Mouse (Mus musculus): ENCODE measurements around the gene Dennd5a. TPM values are rescaled to one million over a fixed set of nuclear protein-coding genes. Genes with fewer than 3 reads are reported as not detected.

Gene Dennd5a
- 10 to 100 TPM; 34.2 to 42.1 TPM for polyA plus RNA-seq (2017; shearing (Covaris generic))

GRCm38 (mm10) chr7:109959716-109960612 lies at the start of gene Dennd5a:
Dennd5a (minus strand) TSS chr7:109960470.

DNA sequence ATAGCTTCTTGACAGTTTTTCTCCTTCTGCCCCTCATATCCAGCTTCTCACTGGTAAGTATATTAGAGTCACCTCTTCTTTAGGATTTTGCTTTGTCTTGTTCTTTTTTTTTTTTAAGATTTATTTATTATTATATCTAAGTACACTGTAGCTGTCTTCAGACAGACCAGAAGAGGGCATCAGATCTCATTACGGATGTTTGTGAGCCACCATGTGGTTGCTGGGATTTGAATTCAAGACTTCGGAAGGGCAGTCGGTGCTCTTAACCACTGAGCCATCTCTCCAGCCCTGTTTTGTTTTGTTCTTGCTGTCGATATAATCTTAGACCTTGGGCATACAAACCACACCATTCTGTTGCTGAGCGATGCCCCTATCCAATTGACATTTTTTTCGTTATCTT lies 26.5 kb upstream of the Dennd5a start, which contains the start of gene Tmem41b:
Gene Tmem41b (minus strand): TSS at position 155 of the 400 bp plus-strand sequence.

DNA sequence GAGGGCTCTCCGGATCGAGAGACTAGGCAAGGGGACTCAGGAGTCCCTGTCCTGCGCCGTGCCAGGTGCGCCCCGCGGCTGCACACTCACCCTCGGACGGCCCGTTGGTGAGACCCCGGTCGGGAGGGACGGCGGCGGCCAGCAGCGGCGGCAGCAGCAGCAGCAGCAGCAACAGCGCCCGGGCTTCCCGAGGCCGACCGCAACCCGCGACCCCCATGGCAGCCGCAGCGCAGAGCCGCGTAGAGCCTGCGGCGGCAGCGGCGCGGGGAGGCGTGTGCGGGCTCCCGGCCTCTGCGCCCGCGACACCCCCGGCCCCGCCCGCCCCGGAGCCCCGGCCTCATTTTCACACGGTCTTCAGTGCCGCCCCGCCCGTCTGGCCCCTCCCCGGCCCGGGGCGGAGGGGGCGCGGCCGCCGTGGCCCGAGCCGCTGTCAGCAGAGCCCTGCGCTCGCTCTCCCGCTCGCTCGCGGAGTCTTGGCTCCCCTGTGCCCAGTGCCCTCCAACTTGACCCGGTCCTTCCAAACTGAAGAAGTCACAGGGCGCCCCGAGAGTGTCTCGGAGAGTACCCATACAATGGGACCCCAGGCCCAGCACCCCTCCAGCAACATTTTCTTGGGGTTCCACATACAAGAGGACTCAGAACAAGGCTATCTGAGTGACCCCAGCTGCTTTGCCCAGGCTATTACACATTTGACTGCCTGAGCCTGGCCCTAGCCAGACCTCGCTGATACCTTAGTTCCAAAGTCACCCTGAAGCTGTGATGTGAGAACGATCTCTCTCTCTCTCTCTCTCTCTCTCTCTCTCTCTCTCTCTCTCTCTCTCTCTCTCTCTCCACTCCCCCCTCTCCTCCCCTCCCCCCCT lies 94.7 kb downstream of the Dennd5a start, which contains the start of gene Scube2:
Gene Scube2 (minus strand): TSS at position 310 of the 860 bp plus-strand sequence.

Other genes with a start within 250 kb of the Dennd5a start
- gene BC051019, start 236.6 kb downstream of the Dennd5a start, polyA plus RNA-seq (2017; shearing (Covaris generic)), result under 1 TPM in 1 of 2 experiments, not detected in 1; 0.25 TPM
- gene Ascl3, start 228.7 kb downstream of the Dennd5a start, polyA plus RNA-seq (2017; shearing (Covaris generic)), result under 1 TPM in 1 of 2 experiments, not detected in 1; 0.31 TPM
- 100 to 1,000 TPM; 139 to 171 TPM for gene Tmem9b, start 207.6 kb downstream of the Dennd5a start, polyA plus RNA-seq (2017; shearing (Covaris generic))
- under 1 TPM; 0.25 to 0.90 TPM for gene Nrip3, start 178.4 kb downstream of the Dennd5a start, polyA plus RNA-seq (2017; shearing (Covaris generic))
- gene Scube2, start 94.8 kb downstream of the Dennd5a start, polyA plus RNA-seq (2017; shearing (Covaris generic)), result under 1 TPM in 1 of 2 experiments, not detected in 1; 0.21 TPM
- 10 to 100 TPM; 42.7 to 45.7 TPM for gene Tmem41b, start 26.5 kb upstream of the Dennd5a start, polyA plus RNA-seq (2017; shearing (Covaris generic))
- gene Ipo7, start 57.8 kb upstream of the Dennd5a start, polyA plus RNA-seq (2017; shearing (Covaris generic)), result 10 to 100 TPM; 17.7 to 24.0 TPM
- 10 to 100 TPM; 33.4 to 40.2 TPM for gene Zfp143, start 100.7 kb upstream of the Dennd5a start, polyA plus RNA-seq (2017; shearing (Covaris generic))
- gene Wee1, start 161.6 kb upstream of the Dennd5a start, polyA plus RNA-seq (2017; shearing (Covaris generic)), result 10 to 100 TPM in 1 of 2 experiments, 1 to 10 TPM in 1; 7.6 to 11.4 TPM

Measured in activated CD4-positive, CD25-positive, alpha-beta regulatory T cell (primary cell).